In the genomic region with DNA sequence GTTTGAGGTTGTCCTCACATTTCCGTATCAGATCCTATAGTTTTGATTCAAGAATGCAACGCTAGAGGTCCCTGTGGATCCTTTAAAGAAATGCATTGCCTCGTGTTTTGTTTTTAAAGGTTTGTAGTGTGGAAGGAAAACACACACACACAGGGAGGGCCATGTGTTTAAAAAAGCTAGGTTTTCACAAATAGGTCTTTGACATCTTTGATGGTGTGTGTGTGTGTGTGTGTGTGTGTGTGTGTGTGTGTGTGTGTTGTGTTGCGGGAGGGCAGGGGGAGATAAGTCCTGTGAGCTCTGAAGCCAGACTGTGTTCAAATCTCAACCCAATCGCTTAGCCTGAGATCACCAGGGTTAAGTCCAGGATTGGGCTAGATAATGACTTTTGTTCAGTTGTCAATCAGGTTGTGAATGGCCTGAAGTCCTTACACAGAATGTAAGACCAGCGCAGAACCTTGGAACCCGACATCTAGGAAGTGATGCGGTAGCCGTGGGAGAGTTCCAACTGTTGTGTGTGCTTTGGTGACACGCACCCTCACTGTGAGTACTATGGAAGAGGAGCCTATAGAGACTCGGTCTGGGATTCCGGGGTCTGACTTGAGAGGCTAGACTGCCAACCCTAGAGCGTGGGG, we compare ENCODE assay signal across 8 mouse cellular contexts. TPM values are rescaled to one million over a fixed set of nuclear protein-coding genes. Genes with fewer than 3 reads are reported as not detected.
DNase-seq lines count a peak whose midpoint lies in the region; ATAC-seq and TF ChIP-seq lines count a peak whose summit lies in the region.

No protein-coding gene starts in this region.

- peak overlapping the region; percentile 43 for H3K4me3 ChIP-seq in spleen, adult 2 months (ENCODE audit: extremely low read depth, insufficient read depth, insufficient read length)
- H3K4me3 ChIP-seq in heart, postnatal 0 days (ENCODE audit: low read depth, low read length): peak overlapping the region; percentile 47
- H3K4me3 ChIP-seq in liver, embryonic 13.5 days (replicated peaks): peak overlapping the region; percentile 55
- H3K4me3 ChIP-seq in olfactory bulb, adult 2 months (ENCODE audit: insufficient read depth, low read depth, low read length): peak overlapping the region; percentile 19
- no peak overlapping the region for H3K4me3 ChIP-seq in cerebellum, adult 2 months (replicated peaks; ENCODE audit: insufficient read depth, low read depth, low read length)

- peaks cover 2% of the 10 kb centered on the region; the same call in 1 of the 2 replicates for H3K4me1 ChIP-seq in spleen, adult 2 months (ENCODE audit: control insufficient read depth, insufficient read depth, insufficient read length)
- H3K4me1 ChIP-seq in heart, postnatal 0 days (ENCODE audit: control insufficient read depth, insufficient read depth): no peaks in the 10 kb centered on the region
- H3K4me1 ChIP-seq in liver, embryonic 13.5 days (replicated peaks): peaks cover 25% of the 10 kb centered on the region
- H3K4me1 ChIP-seq in olfactory bulb, adult 2 months (ENCODE audit: control insufficient read depth, insufficient read depth, low read length): peaks cover 3% of the 10 kb centered on the region
- no peaks in the 10 kb centered on the region; the same call in 1 of the 2 replicates for H3K4me1 ChIP-seq in cerebellum, adult 2 months (ENCODE audit: control insufficient read depth, insufficient read depth, low read length)

- H3K4me2 ChIP-seq in heart, postnatal 0 days (ENCODE audit: low read depth, low read length): peak overlapping the region; percentile 85
- H3K4me2 ChIP-seq in liver, embryonic 13.5 days: peak overlapping the region; percentile 74

- TF ChIP-seq CTCF in spleen, adult 2 months (IDR thresholded peaks at IDR 0.05; ENCODE audit: extremely low read depth, insufficient read depth, insufficient read length, insufficient replicate concordance): no peak
- TF ChIP-seq CTCF in brain, embryonic 14.5 days (IDR thresholded peaks at IDR 0.05; ENCODE audit: borderline replicate concordance, extremely low read depth, insufficient read depth, insufficient read length): peak; percentile 38; the same call in 1 of the 2 replicates
- TF ChIP-seq CTCF in heart, postnatal 0 days (IDR thresholded peaks at IDR 0.05; ENCODE audit: low read depth): peak; percentile 57
- no peak for TF ChIP-seq CTCF in olfactory bulb, adult 2 months (IDR thresholded peaks at IDR 0.05; ENCODE audit: insufficient read depth, low read depth, low read length)
- TF ChIP-seq CTCF in cerebellum, adult 2 months (IDR thresholded peaks at IDR 0.05; ENCODE audit: borderline replicate concordance, insufficient read depth, low read depth, low read length): no peak

- H3K9me3 ChIP-seq in heart, postnatal 0 days (replicated peaks; ENCODE audit: control insufficient read depth, low read length): no peaks in the 10 kb centered on the region
- no peaks in the 10 kb centered on the region for H3K9me3 ChIP-seq in liver, embryonic 13.5 days (replicated peaks)

- no peak for TF ChIP-seq EP300 in heart, postnatal 0 days (IDR thresholded peaks at IDR 0.05; ENCODE audit: low read depth)

- no peak for TF ChIP-seq POLR2A in spleen, adult 2 months (IDR thresholded peaks at IDR 0.05; ENCODE audit: low read depth, low read length)
- TF ChIP-seq POLR2A in brain, embryonic 14.5 days (IDR thresholded peaks at IDR 0.05; ENCODE audit: borderline replicate concordance, extremely low read depth, insufficient read depth, insufficient read length, poor library complexity, severe bottlenecking): no peak
- TF ChIP-seq POLR2A in olfactory bulb, adult 2 months (IDR thresholded peaks at IDR 0.05; ENCODE audit: insufficient read depth, low read depth, low read length): no peak
- no peak for TF ChIP-seq POLR2A in cerebellum, adult 2 months (IDR thresholded peaks at IDR 0.05; ENCODE audit: borderline replicate concordance, insufficient read depth, low read length)

- WGBS in spleen, adult 2 months: under 1% methylated on average over 13 of the region's 13 CpGs
- 2% methylated on average over 13 of the region's 13 CpGs for WGBS in heart, postnatal 0 days
- 3% methylated on average over 13 of the region's 13 CpGs for WGBS in liver, embryonic 13.5 days (ENCODE audit: insufficient replicate concordance)
- WGBS in olfactory bulb, adult 2 months: 3% methylated on average over 13 of the region's 13 CpGs
- 4% methylated on average over 13 of the region's 13 CpGs for WGBS in cerebellum, adult 2 months

- H3K36me3 ChIP-seq in spleen, adult 2 months (ENCODE audit: control insufficient read depth, insufficient read depth, low read length): no peaks in the 10 kb centered on the region
- no peaks in the 10 kb centered on the region for H3K36me3 ChIP-seq in heart, postnatal 0 days (replicated peaks; ENCODE audit: control insufficient read depth, insufficient read depth, low read length)
- peaks cover 4% of the 10 kb centered on the region for H3K36me3 ChIP-seq in liver, embryonic 13.5 days

- peak; percentile 25; the same call in 1 of the 2 replicates for ATAC-seq in heart, postnatal 0 days (ENCODE audit: insufficient read depth, low read depth)
- ATAC-seq in liver, embryonic 13.5 days (ENCODE audit: low read depth): peak; percentile 61

- no peaks in the 10 kb centered on the region for H3K27me3 ChIP-seq in spleen, adult 2 months (ENCODE audit: control insufficient read depth, insufficient read depth, low read length)
- no peaks in the 10 kb centered on the region for H3K27me3 ChIP-seq in heart, postnatal 0 days (ENCODE audit: control insufficient read depth, insufficient read depth, low read length)
- peaks cover 5% of the 10 kb centered on the region; the same call in 1 of the 2 replicates for H3K27me3 ChIP-seq in liver, embryonic 13.5 days
- no peaks in the 10 kb centered on the region for H3K27me3 ChIP-seq in cerebellum, adult 2 months (ENCODE audit: control insufficient read depth, insufficient read depth, low read length)

- no peak overlapping the region for H3K27ac ChIP-seq in spleen, adult 2 months (ENCODE audit: insufficient read depth, low read length)
- H3K27ac ChIP-seq in heart, postnatal 0 days (ENCODE audit: low read depth): no peak overlapping the region
- no peak overlapping the region for H3K27ac ChIP-seq in liver, embryonic 13.5 days
- no peak overlapping the region for H3K27ac ChIP-seq in olfactory bulb, adult 2 months (ENCODE audit: insufficient read depth, low read depth, low read length)
- no peak overlapping the region for H3K27ac ChIP-seq in cerebellum, adult 2 months (ENCODE audit: insufficient read depth, low read length)

- H3K9ac ChIP-seq in heart, postnatal 0 days (replicated peaks; ENCODE audit: low read depth, low read length): peak overlapping the region; percentile 53
- H3K9ac ChIP-seq in liver, embryonic 13.5 days: peak overlapping the region; percentile 67

- DNase-seq in spleen, adult 2 months (ENCODE audit: low read depth in 1 of 2, low spot score in 2 of 2): no peak
- DNase-seq in spleen, adult 18-20 months: no peak
- DNase-seq in brain, embryonic 14.5 days (ENCODE audit: low read depth): peak; percentile 83
- DNase-seq in heart, postnatal 0 days (ENCODE audit: low spot score): peak; percentile 45
- no peak for DNase-seq in liver, embryonic 13.5 days
- DNase-seq in cerebellum, adult 2 months: no peak
- no peak for DNase-seq in spleen, postnatal 36 days (ENCODE audit: low spot score in 2 of 2)

RNA-seq across cellular contexts. Expression of gene Cd247, which starts 8.4 kb away (rescaled TPM):
- polyA plus RNA-seq in spleen, adult 2 months (2012; rRNA removed): 38.9 and 49.1 TPM in 2 replicates
- 0.79 and 1.0 TPM in 2 replicates for polyA plus RNA-seq in brain, embryonic 14.5 days (2012; rRNA removed)
- 3.9 TPM in 1 of 2 replicates, not detected in the other for total RNA-seq in heart, postnatal 0 days (2014; rRNA removed; ENCODE audit: low replicate concordance)
- 0.26 and 0.41 TPM in 2 replicates for polyA plus RNA-seq in heart, postnatal 0 days (2015; fragmentation: Nextera tagmentation; extraction: Ambion mirVana)
- 0.09 and 0.30 TPM in 2 replicates for polyA plus RNA-seq in liver, embryonic 13.5 days (2015; fragmentation: Nextera tagmentation; extraction: Ambion mirVana)
- 189 TPM in 1 of 2 replicates, not detected in the other for polyA plus RNA-seq in olfactory bulb, adult 2 months (2012; ENCODE audit: insufficient read depth, insufficient read length, low replicate concordance, missing spikeins)
- polyA plus RNA-seq in cerebellum, adult 2 months (2012; rRNA removed): 0.24 and 0.29 TPM in 2 replicates

RNA-seq across cellular contexts. Expression of gene Creg1, which starts 16.5 kb away (rescaled TPM):
- polyA plus RNA-seq in spleen, adult 2 months (2012; rRNA removed): 89.4 and 101 TPM in 2 replicates
- 12.4 and 12.8 TPM in 2 replicates for polyA plus RNA-seq in brain, embryonic 14.5 days (2012; rRNA removed)
- 29.1 and 32.4 TPM in 2 replicates for total RNA-seq in heart, postnatal 0 days (2014; rRNA removed; ENCODE audit: low replicate concordance)
- 62.1 and 75.2 TPM in 2 replicates for polyA plus RNA-seq in heart, postnatal 0 days (2015; fragmentation: Nextera tagmentation; extraction: Ambion mirVana)
- polyA plus RNA-seq in liver, embryonic 13.5 days (2015; fragmentation: Nextera tagmentation; extraction: Ambion mirVana): 334 and 344 TPM in 2 replicates
- polyA plus RNA-seq in olfactory bulb, adult 2 months (2012; ENCODE audit: insufficient read depth, insufficient read length, low replicate concordance, missing spikeins): not detected in 2 replicates
- 51.0 and 57.3 TPM in 2 replicates for polyA plus RNA-seq in cerebellum, adult 2 months (2012; rRNA removed)

Comparison
In these comparisons a context has a peak if more than half of its experiments do, and no peak if none do; other contexts are left out.
1. DNase-seq: peak in brain, embryonic 14.5 days (single experiment) and heart, postnatal 0 days (single experiment); none in spleen, adult 2 months (0 of 2), spleen, adult 18-20 months (0 of 2), liver, embryonic 13.5 days (single experiment), cerebellum, adult 2 months (0 of 2) and spleen, postnatal 36 days (0 of 2).
2. CTCF ChIP-seq: peak in brain, embryonic 14.5 days (single experiment) and heart, postnatal 0 days (single experiment); none in spleen, adult 2 months (single experiment), olfactory bulb, adult 2 months (single experiment) and cerebellum, adult 2 months (single experiment).
3. RNA of gene Cd247, which starts 8.4 kb away (polyA plus RNA-seq): 189 TPM in olfactory bulb, adult 2 months and 38.9 to 49.1 TPM in spleen, adult 2 months; 0.79 to 1.0 TPM in brain, embryonic 14.5 days, 0.26 to 0.41 TPM in heart, postnatal 0 days, 0.09 to 0.30 TPM in liver, embryonic 13.5 days and 0.24 to 0.29 TPM in cerebellum, adult 2 months; every median in the first group is over 10 times any median in the second.
4. RNA of gene Creg1, which starts 16.5 kb away (polyA plus RNA-seq): 334 to 344 TPM in liver, embryonic 13.5 days, 89.4 to 101 TPM in spleen, adult 2 months, 62.1 to 75.2 TPM in heart, postnatal 0 days, 51.0 to 57.3 TPM in cerebellum, adult 2 months and 12.4 to 12.8 TPM in brain, embryonic 14.5 days; not detected in olfactory bulb, adult 2 months; every median in the first group is over 10 times any median in the second.